Mouse (Mus musculus) ES-E14 (cell line): Measurements from ENCODE around the gene Psg22.

Experiments
- CHD2 ChIP-seq: IDR thresholded peaks from 2 replicates; pipeline ENCODE4 v1.6.1; 2014; ENCODE audit warnings: mild to moderate bottlenecking, low read depth, low read length, inconsistent platforms
- HCFC1 ChIP-seq: IDR thresholded peaks from 2 replicates; pipeline ENCODE4 v1.6.1; 2012; ENCODE audit warnings: low read length, inconsistent platforms, borderline replicate concordance; ENCODE audit not compliant: insufficient read depth
- MAFK ChIP-seq: IDR thresholded peaks from 2 replicates; pipeline ENCODE4 v1.6.1; 2014; ENCODE audit warnings: mild to moderate bottlenecking, low read depth, low read length, inconsistent platforms; ENCODE audit not compliant: insufficient read depth
- ZC3H11A ChIP-seq: IDR thresholded peaks from 2 replicates; pipeline ENCODE4 v1.6.1; 2012; ENCODE audit warnings: low read depth, mild to moderate bottlenecking, inconsistent platforms, low read length, borderline replicate concordance
- ZNF384 ChIP-seq: IDR thresholded peaks from 2 replicates; pipeline ENCODE4 v1.6.1; 2012; ENCODE audit warnings: low read depth, low read length, inconsistent platforms

- no peak for TF ChIP-seq HCFC1
- no peak for TF ChIP-seq ZC3H11A
- no peak for TF ChIP-seq ZNF384
- TF ChIP-seq MAFK: no peak
- no peak for TF ChIP-seq CHD2
These were observed 16.6 kb downstream of the Psg22 start for GRCm38 (mm10) chr7:18734451-18734850.
